Mouse (Mus musculus) 3T3-L1 (cell line): ENCODE results near the gene 4931406C07Rik.
"Not testable (repeated sequence)": the region's sequence is repeated elsewhere in the genome, so short reads cannot be mapped to it uniquely, and the experiment has no call there.

Experiments used
- DNase-seq: peaks from one replicate; pipeline ENCODE4 v3.0.0-alpha.2; 2015; ENCODE audit warnings: low read depth, low spot score

4931406C07Rik gene

GRCm38 (mm10) chr9:15306398-15307119 lies at the start of gene 4931406C07Rik:
4931406C07Rik (minus strand) TSS chr9:15306448.
- no peak for DNase-seq

DNA sequence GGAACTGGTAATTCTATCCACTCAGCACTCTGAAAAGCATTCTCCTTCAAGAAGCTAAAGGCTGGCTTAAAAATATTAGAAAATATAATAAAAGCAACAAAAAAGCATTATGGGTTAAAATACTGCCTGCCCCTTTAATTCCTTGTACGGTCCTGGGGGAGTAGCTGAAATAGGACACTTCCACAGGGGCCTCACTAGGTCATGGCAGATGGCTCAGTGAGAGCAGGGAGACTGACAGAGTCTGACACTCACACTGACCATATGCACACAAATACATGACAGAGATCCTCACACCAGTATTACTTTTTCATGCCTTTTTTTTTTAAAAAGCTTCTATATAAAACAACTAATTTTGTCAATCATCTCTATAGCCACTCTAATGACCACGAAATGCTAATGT lies 43.7 kb upstream of the 4931406C07Rik start:
- no peak for DNase-seq

DNA sequence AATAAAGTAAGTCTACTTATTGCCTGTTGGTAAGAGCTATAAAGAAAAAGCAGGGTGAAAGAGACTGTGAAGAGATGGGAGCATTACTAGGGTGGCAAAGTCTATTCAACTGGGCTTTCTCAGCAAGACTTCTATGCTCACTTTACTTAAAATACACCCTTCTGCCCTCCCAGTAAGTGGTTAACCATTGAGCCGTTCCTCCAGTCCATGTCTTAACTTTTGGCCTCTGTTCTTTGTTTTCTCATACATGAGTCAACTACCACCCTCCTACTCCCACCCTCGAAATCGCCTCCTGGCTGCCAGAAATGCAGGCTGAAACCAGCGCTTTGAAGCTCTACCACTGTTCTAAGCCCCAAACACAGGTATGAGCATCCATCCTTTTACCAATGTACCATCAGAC lies 31.5 kb upstream of the 4931406C07Rik start:
- DNase-seq: no peak

- no peak for DNase-seq
Measured at GRCm38 (mm10) chr9:15318170-15318742, 12.0 kb upstream of the 4931406C07Rik start.

GRCm38 (mm10) chr9:15317223-15318169 lies 11.2 kb upstream of the 4931406C07Rik start:
- DNase-seq: peak; percentile 56

GRCm38 (mm10) chr9:15316296-15316695 lies 10.0 kb upstream of the 4931406C07Rik start:
- DNase-seq: not testable (repeated sequence)

DNA sequence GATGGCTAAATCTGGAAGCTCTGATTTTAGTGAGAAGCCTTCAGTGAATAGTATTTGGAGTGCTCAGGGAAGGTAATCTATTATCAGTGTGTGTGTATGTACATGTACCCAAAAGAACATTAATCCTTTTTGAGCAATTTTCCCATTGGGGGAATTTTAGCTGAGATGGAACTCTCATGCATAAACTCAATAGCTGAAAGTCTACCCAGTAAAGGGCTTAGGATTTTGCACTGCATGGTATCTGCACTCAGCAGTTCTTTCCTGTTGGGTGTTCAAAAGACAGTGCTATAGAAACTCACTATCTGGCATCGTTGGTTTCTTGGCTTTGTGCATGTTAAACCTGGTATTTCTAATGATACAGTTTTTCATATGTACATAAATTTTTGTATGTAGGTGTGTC lies 8.4 kb upstream of the 4931406C07Rik start:
- no peak for DNase-seq

- DNase-seq: peak; percentile 58
Measured at GRCm38 (mm10) chr9:15313633-15314032, 7.4 kb upstream of the 4931406C07Rik start.

DNA sequence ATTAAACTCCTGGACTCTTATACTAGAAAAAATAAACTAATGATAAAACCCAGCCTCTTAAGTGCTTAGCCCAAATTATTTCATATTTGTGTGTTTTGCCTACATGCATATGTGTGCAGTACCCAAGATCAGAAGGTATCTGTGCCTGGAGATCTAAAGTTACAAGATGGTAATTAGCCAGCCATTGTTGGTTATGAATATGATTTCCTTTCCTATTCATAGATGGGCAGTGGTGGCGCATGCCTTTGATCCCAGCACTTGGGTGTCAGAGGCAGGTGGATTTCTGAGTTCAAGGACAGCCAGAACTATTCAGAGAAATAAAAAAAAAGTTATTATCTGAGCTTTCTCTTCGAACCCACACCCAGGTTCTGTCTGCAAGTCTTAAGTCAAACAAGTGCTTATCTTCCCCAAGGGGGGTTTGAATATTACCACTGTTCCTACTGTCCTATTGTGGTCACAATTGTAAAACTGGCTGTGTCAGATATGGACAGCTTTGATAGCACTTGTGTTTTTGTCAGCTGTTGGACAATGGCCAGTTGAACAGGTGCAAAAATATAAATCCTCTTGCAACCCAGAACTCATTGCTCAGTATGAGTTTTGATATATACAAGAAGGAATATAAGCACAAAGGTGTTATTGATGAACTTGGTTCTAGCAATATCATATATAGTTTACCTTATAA lies 5.9 kb upstream of the 4931406C07Rik start:
- no peak for DNase-seq

- DNase-seq: no peak
Measured at GRCm38 (mm10) chr9:15310179-15310578, 3.9 kb upstream of the 4931406C07Rik start.

DNA sequence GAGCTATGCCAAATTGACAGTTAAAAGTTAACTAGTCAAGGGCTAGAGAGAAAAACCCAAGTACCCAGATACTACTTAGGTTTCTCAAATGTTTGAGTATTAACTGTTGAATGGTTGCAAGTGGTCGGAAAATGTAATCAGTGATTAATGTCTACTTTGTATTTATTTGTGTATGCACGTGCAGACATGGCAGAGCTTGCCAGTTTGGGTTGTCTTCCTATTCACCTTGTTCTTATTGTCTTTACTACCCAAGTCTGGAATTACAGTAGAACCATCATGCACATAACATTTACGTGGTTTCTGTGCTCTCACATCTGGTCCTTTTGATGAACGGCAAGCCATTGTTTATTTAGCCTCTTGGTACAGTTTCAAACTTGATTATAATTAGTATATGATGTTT lies 3.2 kb upstream of the 4931406C07Rik start:
- no peak for DNase-seq

DNA sequence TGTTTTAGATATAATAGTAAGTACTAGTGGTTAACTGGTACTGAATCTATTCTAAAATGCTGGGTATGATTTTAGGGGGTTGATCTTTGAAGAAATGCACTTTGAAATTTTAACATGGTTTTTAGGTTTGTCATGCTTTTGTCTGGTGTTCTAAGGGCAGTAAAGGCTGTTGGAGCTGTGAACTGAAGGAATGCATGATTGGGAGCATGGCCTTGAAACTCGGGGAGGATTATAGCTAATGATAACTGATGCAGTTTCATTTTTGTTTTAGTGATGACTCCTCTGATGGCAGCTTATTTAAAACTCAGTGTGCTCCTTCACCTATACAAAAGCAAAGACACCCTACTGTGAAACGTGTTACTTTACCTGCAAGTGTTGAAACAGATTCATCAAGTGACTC lies 2.0 kb upstream of the 4931406C07Rik start:
- no peak for DNase-seq

GRCm38 (mm10) chr9:15307257-15307656 lies 1.0 kb upstream of the 4931406C07Rik start:
- no peak for DNase-seq

- peak; percentile 93 for DNase-seq
Measured at GRCm38 (mm10) chr9:15305503-15306397, 498 bp downstream of the 4931406C07Rik start, which contains the start of gene Taf1d. Taf1d (plus strand) TSS chr9:15306214.

DNA sequence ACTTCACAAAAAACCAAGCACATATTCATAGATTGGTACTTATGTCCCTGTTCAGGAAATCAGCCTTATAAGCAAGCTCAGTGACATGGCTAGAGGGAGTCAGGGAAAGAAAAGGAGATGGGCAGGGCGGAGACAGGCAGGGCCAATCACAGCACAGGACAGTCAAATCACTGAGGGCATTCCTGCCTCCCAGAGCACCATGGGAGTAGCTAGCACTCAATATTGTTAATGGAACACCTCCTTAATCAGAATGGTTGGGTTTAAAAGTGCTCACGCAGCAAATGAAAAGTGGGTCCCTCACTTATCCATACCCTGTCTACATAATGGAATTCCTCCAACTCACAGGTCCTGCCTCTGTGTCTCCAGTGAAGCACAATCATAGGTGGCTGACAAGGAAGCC lies 3.4 kb downstream of the 4931406C07Rik start:
- no peak for DNase-seq

DNA sequence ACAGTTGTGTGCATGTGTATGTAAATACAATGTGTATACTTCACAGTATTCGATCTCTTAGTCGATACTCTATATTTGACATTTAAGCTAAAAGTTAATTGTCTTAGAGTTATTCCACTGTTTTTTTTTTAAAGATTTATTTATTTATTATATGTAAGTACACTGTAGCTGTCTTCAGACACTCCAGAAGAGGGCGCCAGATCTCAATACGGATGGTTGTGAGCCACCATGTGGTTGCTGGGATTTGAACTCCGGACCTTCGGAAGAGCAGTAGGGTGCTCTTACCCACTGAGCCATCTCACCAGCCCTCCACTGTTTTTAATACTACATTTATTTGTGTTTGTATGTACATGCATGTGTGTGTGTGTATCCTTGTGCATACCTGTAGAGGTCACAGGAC lies 4.2 kb downstream of the 4931406C07Rik start:
- DNase-seq: not testable (repeated sequence)

DNA sequence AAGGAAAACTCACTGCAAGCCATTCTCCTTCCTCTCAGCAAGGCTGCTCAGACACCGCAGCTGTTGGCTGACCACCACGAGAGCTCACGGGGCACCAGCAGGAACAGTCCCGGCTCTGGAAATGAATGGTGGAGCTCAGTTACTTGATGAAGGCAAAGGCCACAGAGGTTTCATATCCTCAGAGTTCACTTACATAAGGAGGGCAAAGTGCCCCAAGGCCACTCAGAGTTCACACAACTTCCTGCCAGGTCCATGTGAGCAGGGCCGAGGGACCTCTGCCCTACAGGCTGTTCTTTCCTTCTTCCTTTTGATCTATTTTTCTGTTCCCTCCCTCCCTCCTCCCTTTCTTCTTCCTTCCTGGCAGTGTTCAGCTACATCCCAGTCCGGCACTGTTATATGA lies 4.8 kb downstream of the 4931406C07Rik start:
- DNase-seq: no peak

DNA sequence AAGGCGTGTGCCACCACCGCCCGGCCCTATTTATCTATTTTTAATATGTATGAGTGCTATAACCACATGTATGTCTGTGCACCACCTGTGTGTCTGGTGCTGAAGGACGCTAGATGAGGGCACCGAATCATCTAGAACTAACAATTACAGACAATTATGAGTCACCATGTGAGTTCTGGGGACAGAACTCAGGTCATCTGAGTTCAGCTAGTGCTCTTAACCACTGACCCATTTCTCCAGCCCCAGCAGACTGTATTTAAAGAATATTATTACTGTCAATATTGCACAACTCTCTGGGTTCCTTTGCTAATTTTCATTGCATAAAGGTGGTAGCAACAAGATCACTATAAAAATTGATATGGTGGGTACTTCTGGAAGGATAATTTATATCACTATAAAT lies 6.2 kb downstream of the 4931406C07Rik start:
- DNase-seq: no peak

- no peak for DNase-seq
Measured at GRCm38 (mm10) chr9:15298451-15298850, 7.8 kb downstream of the 4931406C07Rik start.

DNA sequence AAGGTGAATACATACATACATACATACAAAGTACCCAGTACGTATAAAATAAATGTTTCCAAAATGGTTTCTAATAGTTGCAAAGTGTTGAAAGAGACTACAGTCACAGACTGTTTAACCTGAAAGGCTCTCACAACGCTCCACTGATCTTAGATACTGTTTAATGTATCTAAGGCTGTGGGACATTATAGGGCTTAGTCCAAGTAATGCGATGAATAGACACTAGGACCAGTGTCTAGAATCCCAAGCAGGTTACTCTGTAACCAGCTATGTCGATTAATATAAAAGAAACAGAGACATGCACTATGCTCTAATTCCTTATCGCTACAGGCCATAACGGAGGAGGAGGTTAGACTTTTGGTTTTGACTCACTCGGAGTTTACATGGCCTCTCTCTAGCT lies 9.1 kb downstream of the 4931406C07Rik start:
- DNase-seq: no peak

DNA sequence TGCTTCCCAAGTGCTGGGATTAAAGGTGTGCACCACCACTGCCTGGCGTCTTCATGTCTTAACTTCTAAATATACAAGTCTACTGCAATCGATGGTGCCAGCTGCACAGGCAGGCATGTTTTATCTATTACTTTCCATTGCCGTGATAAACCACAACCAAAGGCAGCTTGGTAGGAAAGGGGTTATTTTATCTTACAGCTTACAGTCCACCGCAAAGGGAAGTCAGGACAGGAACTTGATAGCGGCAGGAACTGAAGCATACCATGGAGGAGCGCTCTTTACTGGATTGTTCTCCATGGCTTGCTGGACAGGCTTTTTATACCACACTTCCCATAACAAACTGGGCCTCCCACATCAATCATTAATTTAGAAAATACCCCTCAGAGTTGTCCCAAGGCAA lies 17.0 kb downstream of the 4931406C07Rik start:
- no peak for DNase-seq
